Mouse (Mus musculus) lung, adult 2 months (tissue): ENCODE measurements at regions not wholly inside any gene's neighbourhood (a gene's known extent, or its start where the extent isn't known, plus 50 kb on each side); places are given as distances from the start of the nearest gene placed in this dataset.

Source experiments
- CTCF ChIP-seq: fragments of 200-500 bp; IDR thresholded peaks from 2 replicates; pipeline ENCODE4 v1.5.1; 2011; ENCODE audit warnings: mild to moderate bottlenecking, low read length, control low read depth; ENCODE audit not compliant: insufficient read depth
- POLR2A ChIP-seq: fragments of 200-500 bp; IDR thresholded peaks from 2 replicates; pipeline ENCODE4 v1.6.1; 2011; ENCODE audit warnings: low read depth, mild to moderate bottlenecking, control low read depth, low read length, borderline replicate concordance; ENCODE audit errors: extremely low read depth

DNA sequence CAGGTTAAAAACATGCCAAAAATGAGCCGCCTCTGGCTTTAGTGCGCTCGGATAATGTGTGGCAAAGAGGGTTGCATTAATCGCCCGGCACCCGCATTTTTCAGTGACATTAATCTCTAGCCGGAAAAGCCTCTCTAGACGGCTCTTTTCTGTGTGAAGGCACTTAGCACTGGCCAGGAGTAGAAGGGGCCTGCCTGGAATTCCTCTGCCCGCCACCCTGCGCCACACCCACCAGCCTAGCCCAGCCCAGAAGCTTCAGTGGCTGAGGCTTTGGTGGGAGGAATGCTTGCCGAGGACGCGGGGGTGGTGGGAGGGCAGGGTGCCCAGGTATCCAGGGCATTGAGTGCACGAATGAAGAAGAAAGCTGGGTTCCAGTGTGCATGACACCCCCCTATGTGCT lies 65.2 kb upstream of the Wnt4 start:
- TF ChIP-seq CTCF: no peak
- TF ChIP-seq POLR2A: no peak
